Mouse (Mus musculus): ENCODE results near the gene Gtpbp8.

DNA sequence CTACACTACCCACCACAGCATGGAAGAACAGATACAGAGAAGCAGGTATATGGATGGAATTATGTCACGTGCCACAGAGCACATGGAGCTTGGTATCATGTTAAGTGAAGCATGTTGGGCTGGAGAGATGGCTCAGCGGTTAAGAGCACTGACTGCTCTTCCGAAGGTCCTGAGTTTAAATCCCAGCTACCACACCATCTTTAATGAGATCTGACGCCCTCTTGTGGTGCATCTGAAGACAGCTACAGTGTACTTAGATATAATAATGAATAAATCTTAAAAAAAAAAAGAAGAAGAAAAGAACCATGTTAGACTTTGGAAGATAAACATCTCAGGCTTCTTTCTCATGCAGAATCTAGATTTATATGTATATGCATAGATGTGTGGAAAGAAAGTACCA is 34.6 kb upstream of the Gtpbp8 start:
- TF ChIP-seq CTCF (IDR thresholded peaks at IDR 0.05; ENCODE audit: extremely low read depth, insufficient read depth, low read length), result no peak
- no peak for TF ChIP-seq POLR2A (IDR thresholded peaks at IDR 0.05; ENCODE audit: extremely low read depth, insufficient read depth, low read length)

Measured in cortical plate, adult 2 months (tissue).